Mouse (Mus musculus) testis, adult 2 months (tissue): ENCODE results near the gene St8sia6.

Experiments
- CTCF ChIP-seq: fragments of 200-500 bp; IDR thresholded peaks from 2 replicates; pipeline ENCODE4 v1.5.1; 2012; ENCODE audit warnings: low read depth, mild to moderate bottlenecking, inconsistent platforms, low read length, moderate library complexity; ENCODE audit not compliant: control insufficient read depth, insufficient read depth, insufficient replicate concordance
- POLR2A ChIP-seq: fragments of 200-500 bp; IDR thresholded peaks from 2 replicates; pipeline ENCODE4 v1.6.1; 2012; ENCODE audit warnings: low read depth, mild to moderate bottlenecking, inconsistent platforms, low read length, moderate library complexity; ENCODE audit not compliant: control insufficient read depth

DNA sequence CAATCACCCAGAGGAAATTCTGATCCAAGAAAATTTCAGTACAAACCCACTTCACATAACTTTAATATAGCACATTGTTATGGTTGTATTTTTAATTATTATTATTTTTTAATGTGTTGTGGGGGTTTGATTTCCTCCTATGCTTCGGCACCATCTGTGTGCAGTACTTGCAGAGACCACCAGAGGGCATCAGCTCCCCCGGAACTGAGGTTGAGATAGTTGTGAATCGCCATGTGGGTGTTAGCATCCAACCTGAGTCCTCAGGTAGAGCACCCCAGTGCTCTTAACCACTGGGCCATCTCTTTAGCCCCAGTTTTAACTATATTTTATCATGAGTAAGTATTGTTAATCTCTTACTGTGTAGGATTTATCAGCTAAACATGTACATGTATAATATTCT, 120.9 kb downstream of the St8sia6 start:
- TF ChIP-seq POLR2A (no peak), CTCF (peak; percentile 91; the same call in 1 of the 2 replicates)
